Mouse (Mus musculus): ENCODE results near the gene Cacng2.

The Cacng2 gene

DNA sequence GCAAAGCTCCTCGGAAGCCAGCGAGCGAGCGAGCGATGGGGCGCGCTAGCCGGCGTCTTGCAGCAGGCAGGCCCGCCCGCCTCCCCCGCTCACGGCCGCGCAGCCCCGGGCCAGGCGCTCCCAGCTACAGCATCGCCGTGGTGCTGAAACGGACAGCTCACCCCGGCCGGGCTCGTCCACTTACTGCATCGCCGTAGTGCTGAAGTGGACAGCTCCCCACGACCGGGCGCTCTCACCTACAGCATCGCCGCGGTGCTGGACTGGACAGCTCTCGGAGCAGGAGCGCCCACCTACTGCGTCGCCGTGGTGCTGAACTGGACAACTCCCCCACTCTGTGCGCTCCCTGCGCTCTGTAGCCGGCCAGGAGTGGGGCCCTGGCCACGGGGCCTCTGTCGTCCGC lies at the start of gene Cacng2:
TSS of gene Cacng2 (minus strand) at position 325 of the 400 bp plus-strand sequence.
- DNase-seq (ENCODE audit: low read depth in 1 of 2, low spot score in 2 of 2), result peak; percentile 81 to 84

DNA sequence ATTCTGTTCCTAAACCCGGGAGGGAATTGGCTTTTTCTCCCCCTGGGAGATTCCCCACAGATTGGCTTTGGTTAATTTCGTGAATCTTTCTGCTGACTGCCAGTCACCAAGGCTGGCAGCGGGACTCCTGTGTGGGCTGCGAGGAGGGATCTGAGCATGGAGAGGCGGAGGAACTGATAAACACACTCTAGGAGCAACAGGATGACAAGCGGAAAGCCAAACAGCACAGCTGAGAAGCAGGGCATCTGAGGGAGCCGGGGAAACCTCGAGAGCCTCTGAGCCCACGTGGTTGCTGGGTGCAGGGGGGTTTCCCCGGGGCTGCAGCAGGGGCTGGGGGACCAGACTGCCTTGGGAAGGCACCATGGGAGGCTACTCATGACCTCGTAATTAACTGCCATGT lies 49.7 kb upstream of the Cacng2 start:
- DNase-seq (ENCODE audit: low read depth in 1 of 2, low spot score in 2 of 2), result no peak

- DNase-seq (ENCODE audit: low read depth in 1 of 2, low spot score in 2 of 2), result no peak
Observed at GRCm38 (mm10) chr15:78165292-78165691, 45.5 kb upstream of the Cacng2 start.

DNA sequence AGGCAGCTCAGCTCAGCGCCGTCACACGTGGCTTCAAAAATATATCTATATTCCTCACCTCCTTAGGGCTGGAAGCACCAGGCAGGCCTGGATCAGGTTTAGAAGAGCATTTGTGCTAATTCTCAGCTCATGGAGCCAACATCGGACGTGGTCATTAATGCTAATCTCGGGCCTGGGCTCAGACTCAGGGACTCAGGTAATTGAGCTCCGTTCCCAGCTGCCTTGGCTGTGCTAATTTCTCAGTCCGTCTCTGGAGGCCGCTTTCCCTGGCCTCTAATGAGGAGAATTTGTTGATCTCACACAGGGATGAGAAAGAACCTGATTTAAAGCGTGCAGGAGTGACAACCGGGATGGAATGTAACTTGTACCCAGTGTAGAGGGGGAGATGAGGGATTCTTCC lies 44.6 kb upstream of the Cacng2 start:
- no peak for DNase-seq (ENCODE audit: low read depth in 1 of 2, low spot score in 2 of 2)

DNA sequence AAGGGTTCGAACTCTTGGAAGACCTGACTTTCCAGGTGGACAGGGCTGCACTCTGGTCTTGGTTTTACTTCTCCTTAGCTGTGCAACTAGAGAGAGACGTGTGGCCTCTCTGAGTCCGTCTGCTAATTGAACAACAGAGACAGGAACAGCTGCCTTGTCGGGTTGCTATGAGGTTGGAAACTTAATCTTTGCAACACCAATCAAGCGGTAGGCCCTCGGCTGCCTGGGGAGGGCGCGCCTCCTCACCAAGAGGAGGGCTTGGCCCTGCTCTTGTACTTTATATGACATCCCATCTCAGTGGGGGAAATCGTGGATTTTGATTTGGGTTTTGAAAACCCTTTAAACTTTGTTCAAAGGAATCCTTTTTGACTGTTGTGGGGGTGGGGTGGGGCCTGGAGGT lies 42.1 kb upstream of the Cacng2 start:
- DNase-seq (ENCODE audit: low read depth in 1 of 2, low spot score in 2 of 2), result no peak

DNA sequence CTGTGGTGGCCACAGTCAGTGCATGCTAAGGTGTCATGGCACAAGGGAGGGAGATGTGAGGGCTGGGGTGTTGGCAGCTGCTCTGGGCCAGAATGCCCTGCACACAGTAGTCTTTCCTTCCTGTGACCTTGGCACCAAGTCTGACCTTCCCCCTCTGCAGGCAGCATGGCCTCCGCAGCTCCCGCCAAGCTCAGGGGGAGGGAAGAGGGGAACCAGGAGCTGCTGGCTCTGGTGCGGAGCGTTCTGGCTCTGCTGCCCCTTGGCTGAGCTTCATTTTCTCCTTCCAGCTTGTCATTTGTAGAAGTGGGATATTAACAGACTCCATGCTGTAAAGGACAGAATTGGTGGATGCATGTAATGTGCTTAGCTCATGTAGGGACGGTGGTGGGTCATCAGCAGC lies 38.5 kb upstream of the Cacng2 start:
- no peak for DNase-seq (ENCODE audit: low read depth in 1 of 2, low spot score in 2 of 2)

DNA sequence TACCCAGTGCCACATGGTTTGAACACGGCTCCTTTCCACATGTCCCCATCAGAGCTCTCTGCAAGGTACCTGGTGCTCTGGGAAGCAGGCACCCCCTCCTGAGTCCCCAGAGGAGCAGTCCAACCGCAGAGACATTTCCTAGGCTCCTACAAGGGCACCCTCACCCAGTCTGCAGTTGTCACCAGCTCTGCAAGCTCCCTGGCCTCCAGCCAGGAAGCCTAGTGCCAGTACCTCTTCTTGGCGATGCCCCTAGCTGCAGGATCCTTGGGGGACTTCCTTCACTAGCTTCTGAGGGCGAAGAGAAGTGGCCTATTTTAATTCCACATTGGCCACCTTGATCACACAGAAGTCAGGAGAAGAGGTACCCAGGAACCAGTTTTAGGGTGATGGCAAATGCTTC lies 38.0 kb upstream of the Cacng2 start:
- no peak for DNase-seq (ENCODE audit: low read depth in 1 of 2, low spot score in 2 of 2)

DNA sequence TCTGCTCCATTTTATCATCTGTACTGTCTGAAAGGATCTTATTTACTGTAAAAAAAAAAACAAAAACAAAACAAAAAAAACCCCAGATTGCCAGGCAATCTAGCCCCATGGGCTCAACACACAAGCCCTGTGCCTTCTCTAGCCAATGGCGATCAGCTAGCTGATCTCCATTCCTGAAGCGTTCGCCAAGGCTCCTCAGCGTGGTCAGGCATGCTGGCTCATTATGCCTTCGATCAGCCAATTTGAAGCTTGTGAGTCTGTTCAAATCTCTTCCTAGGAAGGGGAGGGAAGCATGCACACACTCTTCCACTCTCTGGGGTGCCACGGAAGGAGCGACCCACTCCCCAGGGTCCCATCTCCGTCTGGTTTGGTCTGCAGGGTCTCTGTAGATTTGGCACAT lies 37.5 kb upstream of the Cacng2 start:
- DNase-seq (ENCODE audit: low read depth in 1 of 2, low spot score in 2 of 2), result no peak

DNA sequence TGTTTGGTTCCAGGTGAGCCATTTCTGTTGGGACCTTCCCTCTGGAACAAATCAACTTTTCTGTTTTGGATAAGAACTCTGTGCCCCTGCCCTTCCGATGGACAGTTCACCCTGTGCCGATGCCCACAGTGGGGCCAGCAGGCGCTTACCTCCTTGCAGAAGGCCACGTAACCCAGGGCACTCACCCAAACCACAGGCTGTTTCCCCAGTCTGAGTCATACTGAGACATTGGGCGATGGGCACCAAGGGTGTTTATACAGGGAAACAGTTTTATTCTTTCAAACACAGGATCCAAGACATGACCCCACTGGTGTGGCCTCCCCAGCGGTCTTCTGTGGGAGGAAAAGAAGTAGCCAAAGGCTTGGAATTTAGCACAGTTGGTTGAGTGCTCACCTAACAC lies 35.6 kb upstream of the Cacng2 start:
- DNase-seq (ENCODE audit: low read depth in 1 of 2, low spot score in 2 of 2), result no peak

GRCm38 (mm10) chr15:78153045-78153775 lies 33.4 kb upstream of the Cacng2 start:
- DNase-seq (ENCODE audit: low read depth in 1 of 2, low spot score in 2 of 2), result no peak

- no peak for DNase-seq (ENCODE audit: low read depth in 1 of 2, low spot score in 2 of 2)
Observed at GRCm38 (mm10) chr15:78148565-78148964, 28.7 kb upstream of the Cacng2 start.

DNA sequence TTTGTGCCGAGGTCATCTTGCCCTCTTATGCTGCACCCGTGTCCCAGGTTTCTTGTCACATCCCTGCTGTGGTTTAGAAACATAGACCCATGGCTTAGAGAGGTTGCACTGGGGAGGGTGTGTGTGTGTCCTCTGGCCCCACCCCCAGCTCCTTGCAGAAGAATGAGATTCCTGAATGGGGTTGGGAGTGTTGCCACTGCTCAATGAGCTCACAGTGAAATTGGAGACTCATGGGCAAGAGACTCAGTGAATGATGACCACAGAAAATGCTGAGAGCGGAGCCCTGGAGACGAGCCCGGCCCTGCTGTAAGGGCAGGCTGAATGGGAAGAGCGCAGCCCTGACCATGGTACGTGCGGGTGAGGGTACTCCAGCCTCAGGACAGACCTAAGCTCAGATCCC lies 20.4 kb upstream of the Cacng2 start:
- DNase-seq (ENCODE audit: low read depth in 1 of 2, low spot score in 2 of 2), result no peak

DNA sequence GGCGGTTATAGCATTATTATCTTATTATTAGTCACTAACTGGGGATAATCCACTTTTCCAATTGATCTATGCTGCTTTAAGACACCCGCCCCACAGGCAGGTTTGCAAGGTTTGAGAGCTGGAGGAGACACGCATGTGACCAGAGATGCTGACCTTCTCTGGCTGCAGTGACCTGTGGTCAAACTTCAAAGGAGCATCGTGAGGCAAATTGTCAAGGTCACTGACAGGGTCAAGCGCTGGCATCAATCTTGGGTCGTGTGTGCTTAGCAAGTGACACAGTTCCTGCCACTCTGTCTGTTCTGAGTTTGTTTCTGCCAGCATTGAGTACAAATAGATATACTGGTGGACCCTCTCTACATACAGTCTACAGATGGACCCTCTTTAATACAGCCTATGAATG lies 14.8 kb upstream of the Cacng2 start:
- no peak for DNase-seq (ENCODE audit: low read depth in 1 of 2, low spot score in 2 of 2)

DNA sequence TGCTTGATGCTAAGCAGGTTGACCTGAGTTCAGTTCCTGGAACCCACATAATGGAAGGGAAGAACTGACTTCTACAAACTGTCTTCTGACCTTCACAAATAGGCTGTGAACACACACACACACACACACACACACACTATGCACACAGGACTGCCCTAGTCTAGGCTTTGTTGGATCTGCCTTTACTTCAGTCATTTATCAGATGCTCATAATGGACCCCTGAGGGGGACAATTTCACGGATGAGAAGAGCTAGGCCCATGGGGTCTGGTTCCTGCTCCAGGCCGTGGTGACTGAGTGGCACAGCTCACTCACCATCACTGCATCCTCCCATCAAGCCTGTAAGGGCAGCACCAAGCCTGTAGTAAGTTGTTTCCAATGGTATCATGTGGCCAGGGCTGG lies 13.6 kb upstream of the Cacng2 start:
- no peak for DNase-seq (ENCODE audit: low read depth in 1 of 2, low spot score in 2 of 2)

DNA sequence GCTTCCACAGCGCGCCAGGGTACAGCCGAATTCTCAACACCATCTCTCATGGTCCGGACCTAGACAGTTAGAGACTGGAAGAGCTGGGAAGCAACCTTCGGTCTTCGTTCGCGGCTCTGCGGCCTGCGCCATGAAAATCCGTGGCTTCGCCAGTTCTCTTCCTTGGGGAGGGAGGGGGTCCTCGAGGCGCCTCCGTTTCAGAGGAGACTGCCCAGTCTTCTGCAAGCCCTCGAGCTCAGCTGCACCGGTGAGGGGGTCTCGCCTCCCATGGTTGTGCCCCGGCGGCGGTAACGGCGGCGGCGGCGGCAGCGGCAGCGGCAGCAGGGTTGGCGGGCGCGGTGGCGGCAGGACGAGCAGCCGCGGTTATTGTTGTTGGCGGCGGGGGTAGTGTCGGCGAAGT lies 580 bp downstream of the Cacng2 start:
- no peak for DNase-seq (ENCODE audit: low read depth in 1 of 2, low spot score in 2 of 2)

GRCm38 (mm10) chr15:78118275-78118995 lies 1.4 kb downstream of the Cacng2 start:
- no peak for DNase-seq (ENCODE audit: low read depth in 1 of 2, low spot score in 2 of 2)

DNA sequence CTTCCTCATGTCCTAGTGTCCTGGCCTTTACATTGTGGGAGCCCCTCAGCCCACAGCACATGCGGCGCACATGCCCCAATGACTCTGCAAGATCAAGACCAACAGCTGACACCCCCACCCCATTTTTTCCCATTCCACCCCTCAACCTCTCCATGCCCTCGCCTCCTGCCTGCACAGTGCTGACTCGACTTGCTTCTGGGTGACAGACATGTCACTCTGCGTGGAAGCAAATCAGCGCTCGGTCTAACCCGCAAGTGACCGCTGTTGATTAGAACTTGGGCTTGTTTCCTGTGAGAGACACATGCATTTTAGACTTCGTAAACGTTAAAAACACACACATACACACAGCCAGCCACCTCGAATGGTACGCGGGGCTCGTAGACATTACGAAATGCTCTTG lies 2.1 kb downstream of the Cacng2 start:
- DNase-seq (ENCODE audit: low read depth in 1 of 2, low spot score in 2 of 2), result no peak

GRCm38 (mm10) chr15:78116936-78117335 lies 2.9 kb downstream of the Cacng2 start:
- DNase-seq (ENCODE audit: low read depth in 1 of 2, low spot score in 2 of 2), result no peak

DNA sequence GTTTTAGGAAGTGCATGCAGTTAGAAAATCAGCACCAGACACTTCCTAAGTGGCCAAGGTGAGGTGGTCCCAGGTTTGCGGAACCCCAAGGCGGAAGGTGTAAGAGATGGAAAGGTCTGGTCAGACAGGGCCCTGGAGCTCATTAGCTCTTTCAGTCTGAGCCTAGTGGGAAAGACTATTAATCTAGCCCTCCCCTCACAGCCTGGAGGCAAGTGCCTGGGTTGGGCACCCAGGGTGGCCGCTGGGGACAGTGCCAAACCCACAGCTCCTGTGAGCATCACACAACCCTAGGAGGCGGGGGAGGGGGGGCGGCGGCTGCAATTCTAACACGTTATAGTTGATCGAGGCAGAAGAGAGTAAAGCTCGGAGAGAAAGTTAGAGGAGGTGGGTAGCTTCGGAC lies 3.6 kb downstream of the Cacng2 start:
- DNase-seq (ENCODE audit: low read depth in 1 of 2, low spot score in 2 of 2), result no peak

GRCm38 (mm10) chr15:78099516-78099915 lies 20.3 kb downstream of the Cacng2 start:
- DNase-seq (ENCODE audit: low read depth in 1 of 2, low spot score in 2 of 2), result no peak

- no peak for DNase-seq (ENCODE audit: low read depth in 1 of 2, low spot score in 2 of 2)
Observed at GRCm38 (mm10) chr15:78096004-78096403, 23.8 kb downstream of the Cacng2 start.

DNA sequence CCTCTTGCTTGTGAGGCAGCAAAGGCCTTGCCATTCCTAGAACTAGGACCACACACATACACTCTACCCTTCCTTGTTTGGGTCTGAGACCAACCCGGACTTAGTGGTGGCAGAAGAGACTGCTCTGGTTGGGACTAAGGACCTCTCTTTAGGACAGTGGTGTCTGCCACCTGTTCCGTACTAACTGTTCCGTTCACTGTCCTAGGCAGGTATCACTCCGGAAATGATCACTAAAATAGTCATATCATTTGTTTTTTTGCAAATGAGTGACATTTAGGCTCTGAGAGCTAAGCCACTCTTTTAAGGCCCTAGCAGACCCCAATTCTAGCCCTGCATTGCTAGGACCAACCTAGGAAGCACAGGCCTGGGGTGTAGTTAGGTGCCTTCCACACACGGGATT lies 26.2 kb downstream of the Cacng2 start:
- no peak for DNase-seq (ENCODE audit: low read depth in 1 of 2, low spot score in 2 of 2)

All from monocyte, adult 2 months (primary cell).